Mouse (Mus musculus) megakaryocyte, embryonic 14.5 days (primary cell): ENCODE results near the gene Ccdc138.

Experiments
- FLI1 ChIP-seq: IDR thresholded peaks from 2 replicates; pipeline ENCODE4 v1.6.1; 2012; ENCODE audit warnings: low read length, inconsistent platforms, mixed read lengths
- GATA1 ChIP-seq: IDR thresholded peaks from 3 replicates; pipeline ENCODE4 v1.6.1; 2012; ENCODE audit warnings: mixed read lengths, low read length, inconsistent platforms, borderline replicate concordance

DNA sequence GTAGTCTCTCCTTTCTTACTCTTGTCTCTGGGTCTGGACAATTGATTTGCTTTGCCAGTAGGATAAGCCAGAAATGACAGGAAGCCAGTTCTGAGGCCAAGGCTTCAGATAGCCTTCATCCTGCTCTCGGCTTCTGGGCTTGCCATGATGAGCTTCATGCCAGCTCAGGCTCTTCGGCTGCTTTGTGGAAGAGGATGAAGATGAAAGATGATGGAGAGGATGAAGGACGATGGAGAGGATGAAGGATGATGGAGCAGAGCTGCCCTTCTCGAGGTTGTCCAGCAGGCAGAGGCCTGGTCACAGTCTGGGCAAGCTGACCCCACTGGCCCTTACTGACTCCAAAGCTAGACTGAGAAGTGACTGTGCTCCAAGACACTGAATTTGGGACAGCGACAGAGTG lies 102.4 kb downstream of the Ccdc138 start:
- TF ChIP-seq GATA1 (no peak), FLI1 (no peak)
